Mouse (Mus musculus): Measurements from ENCODE around the gene Sbf2.
"Not testable (repeated sequence)": the region's sequence is repeated elsewhere in the genome, so short reads cannot be mapped to it uniquely, and the experiment has no call there.

Sbf2 gene

DNA sequence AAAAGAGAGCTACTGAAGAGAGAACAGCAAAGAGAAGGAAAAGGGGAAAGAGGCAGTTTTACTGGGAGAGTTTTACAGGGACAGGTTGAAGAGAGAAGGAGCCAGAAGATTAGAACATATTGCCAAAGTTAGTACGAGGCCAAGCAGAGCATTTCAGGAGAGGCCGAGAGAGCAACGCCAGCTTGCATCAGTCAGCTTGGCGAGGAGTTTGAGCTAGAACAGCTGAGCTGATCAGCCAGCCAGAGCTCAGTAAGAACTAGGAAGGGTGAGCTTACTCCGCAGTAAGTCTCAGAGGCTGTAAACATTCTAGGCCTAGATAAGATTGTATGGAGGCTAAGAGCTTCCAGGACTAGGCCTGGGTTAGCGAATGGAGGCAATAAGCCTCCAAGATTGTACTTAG, 222.1 kb downstream of the Sbf2 start:
- DNase-seq (ENCODE audit: low read depth), result no peak

DNA sequence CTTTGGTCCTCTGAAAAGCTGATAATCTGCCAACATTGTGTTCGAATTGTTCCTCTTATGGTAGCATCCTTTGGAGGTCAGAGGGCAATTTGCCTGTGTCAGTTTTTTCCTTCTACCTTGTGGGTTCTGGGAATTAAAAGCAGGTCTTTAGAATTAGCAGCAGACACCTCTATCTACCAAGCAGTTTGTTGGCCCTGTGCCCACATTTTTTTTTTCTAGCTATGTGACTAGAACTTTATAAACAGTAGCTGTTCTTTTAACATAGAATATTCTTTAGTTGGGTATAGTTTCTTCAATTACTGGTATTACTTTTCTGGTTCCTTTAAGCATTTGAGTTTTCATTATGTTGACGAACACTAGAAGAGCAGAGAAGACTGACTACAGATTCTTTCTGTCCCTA, 223.1 kb downstream of the Sbf2 start:
- DNase-seq (ENCODE audit: low read depth), result no peak

DNA sequence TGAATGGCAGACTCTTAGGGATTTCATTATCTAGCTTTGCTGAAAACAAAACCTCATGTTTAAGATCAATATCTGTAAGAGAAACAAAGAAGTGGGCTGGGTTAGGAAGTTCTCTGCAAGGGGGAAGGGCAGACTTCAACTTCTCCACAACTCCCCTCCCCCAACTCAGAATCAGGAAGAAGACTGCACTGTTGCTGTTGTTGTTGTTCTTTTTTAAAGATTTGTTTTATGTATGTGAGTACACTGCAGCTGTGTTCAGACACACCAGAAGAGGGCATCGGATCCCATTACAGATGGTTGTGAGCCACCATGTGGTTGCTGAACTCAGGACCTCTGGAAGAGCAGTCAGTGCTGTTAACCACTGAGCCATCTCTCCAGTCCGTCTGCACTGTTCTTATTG, 225.8 kb downstream of the Sbf2 start:
- not testable (repeated sequence) for DNase-seq (ENCODE audit: low read depth)

DNA sequence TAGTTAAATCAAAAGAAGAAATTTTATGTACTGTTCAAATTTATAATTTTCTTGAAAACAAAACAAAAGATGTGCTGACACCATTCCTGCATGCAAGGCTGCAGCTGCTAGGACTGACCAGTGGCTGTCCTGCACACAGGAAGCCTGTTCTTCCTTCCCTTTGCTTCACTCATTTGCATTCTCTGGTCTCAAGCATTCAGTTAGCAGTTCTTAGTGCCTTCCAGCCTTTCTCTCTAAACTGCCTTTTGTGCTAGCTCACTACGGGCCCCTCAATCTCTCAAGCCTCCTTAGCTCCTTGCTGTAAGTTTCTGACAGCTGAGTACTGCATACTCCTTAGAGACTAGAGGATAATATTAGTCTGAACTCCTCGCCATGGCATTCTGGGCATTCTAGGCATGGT, 227.2 kb downstream of the Sbf2 start:
- no peak for DNase-seq (ENCODE audit: low read depth)

- DNase-seq (ENCODE audit: low read depth), result no peak
Measured at GRCm38 (mm10) chr7:110385482-110385881, 229.2 kb downstream of the Sbf2 start.

DNA sequence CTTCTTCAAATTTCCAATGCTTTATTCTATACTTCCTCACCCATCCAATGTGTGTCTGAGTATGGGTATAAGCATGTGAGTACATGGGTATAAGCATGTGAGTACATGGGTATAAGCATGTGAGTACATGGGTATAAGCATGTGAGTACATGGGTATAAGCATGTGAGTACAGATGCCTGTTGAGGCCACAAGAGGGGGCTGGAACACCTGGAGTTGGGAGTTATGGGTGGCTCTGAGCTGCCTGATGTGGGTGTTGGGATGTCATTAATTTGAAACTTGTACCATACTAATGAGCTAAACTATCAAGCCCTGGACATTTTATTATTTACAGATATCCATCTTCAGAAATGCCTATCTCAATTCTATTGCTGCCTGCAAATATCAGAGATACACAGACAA, 230.4 kb downstream of the Sbf2 start:
- DNase-seq (ENCODE audit: low read depth), result no peak

DNA sequence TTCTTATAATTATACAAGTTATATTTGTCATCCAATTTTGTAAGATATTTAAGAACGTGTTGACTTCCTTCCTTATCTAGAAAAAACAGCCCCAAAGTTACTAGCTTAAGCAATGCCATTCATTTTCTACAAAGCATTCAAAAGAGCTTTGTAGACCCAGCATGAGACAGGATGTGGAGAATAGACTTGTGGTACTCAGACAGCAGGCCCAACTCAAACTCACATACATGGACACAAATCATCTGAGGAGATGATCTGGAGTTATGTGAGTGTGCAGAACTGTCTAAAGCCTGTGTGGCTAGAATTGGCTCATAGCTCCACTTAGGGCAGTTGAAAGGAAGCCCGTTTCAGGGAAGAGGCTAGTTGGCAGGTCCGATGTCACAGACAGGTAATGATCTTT, 233.1 kb downstream of the Sbf2 start:
- DNase-seq (ENCODE audit: low read depth), result no peak

DNA sequence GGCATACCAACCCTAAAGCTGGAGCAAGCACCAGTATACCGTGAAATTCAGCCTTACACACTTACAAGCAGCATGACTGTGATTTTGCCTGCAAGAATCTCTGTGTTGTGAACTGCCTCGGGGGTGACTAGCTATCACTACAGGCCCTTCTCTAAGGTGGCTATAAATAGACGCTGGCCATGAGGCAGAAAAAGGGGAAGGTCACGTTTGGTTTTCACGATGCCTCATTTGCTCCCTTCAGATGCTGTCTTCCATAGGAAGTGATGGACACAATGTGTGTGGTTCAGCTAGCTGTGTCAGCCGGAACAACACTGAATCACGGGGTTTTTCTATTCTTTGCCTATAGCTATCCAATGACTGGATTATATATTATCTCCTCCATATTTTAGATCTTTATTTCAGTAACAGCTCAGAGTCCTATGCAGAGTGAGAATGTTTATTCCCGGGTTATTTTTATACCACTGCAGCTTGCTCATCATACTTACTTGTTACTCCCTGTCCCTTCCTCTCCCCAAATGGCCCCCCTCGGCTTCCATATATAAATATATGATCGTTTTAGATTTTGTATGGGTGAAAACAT, 235.3 kb downstream of the Sbf2 start:
- DNase-seq (ENCODE audit: low read depth), result no peak

- DNase-seq (ENCODE audit: low read depth), result no peak
Measured at GRCm38 (mm10) chr7:110372529-110372928, 242.2 kb downstream of the Sbf2 start.

- DNase-seq (ENCODE audit: low read depth), result no peak
Measured at GRCm38 (mm10) chr7:110362005-110362404, 252.7 kb downstream of the Sbf2 start.

GRCm38 (mm10) chr7:110361516-110361915, 253.2 kb downstream of the Sbf2 start:
- DNase-seq (ENCODE audit: low read depth), result no peak

DNA sequence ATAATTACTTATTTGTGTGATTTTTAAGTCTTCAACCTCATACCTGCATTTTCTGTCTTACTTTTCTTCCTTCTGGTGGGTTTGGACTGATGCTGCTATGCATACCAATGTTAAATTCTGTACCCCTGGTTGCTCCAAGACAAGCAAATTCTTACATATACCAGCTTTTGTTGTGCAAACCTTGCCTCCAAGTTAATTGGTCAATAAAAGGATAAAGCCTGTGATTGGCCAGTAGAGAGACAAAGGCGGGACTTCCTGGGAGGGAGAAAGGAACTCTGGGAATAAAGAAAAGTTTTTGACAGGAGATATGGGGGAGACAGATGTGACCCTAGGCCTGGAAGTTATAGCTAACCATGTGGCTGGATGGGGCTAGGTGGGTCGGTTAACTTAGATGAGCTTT, 255.3 kb downstream of the Sbf2 start:
- no peak for DNase-seq (ENCODE audit: low read depth)

DNA sequence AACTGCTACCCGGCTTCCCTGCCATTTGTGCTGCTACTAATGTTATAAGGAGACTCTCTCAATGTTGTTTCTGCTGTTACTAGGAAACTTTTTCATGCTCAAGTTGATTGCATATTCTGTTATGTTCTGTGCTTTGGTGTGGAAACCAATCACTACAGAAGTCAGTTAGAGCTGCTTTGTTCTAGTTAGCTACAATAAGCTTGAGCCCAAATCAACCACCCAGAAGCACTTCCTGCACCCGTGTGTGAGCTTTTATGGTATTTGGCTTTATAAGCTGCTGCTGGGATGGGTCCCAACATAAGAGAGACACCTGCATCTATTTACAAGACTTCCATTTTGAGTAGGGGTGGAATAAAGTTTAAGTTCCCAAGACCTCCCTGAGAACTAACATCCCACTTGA, 260.8 kb downstream of the Sbf2 start:
- DNase-seq (ENCODE audit: low read depth), result no peak

- DNase-seq (ENCODE audit: low read depth), result no peak
Measured at GRCm38 (mm10) chr7:110347250-110347649, 267.5 kb downstream of the Sbf2 start.

DNA sequence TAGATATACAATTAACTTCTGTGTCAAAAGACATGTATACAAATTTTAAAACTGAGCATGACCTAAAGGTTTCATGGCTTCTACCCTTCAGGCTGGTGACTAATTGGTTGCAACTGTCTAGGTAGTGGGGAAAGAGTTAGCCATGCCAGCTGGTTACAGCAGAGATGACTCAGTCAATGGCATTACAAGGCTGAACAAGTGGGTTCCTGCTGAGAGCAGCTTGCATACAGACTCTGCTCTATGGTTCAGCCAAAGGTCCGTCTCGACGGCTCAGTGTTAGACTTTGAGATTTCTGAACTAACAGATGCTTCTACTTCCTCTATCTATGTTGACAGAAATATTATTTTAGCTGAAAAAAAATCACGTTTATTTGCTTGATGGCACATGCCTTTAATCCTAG, 277.1 kb downstream of the Sbf2 start:
- no peak for DNase-seq (ENCODE audit: low read depth)

- no peak for DNase-seq (ENCODE audit: low read depth)
Measured at GRCm38 (mm10) chr7:110325381-110326110, 289.2 kb downstream of the Sbf2 start.

DNA sequence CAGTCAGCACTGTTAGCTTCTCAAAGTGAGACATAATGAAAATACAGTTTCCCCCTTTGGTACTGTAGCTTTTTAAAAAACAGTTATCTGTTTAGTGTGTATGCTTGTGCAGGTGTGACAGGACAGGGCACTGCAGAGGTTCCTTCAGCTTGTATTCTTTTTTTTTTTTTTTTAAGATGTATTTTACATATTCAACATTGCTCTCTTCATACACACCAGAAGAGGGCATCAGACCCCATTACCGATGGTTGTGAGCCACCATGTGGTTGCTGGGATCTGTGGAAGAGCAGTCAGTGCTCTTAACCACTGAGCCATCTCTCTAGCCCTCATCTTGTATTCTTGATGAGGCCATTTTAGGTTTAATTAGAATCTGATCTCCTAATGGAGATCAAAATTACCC, 289.9 kb downstream of the Sbf2 start:
- no peak for DNase-seq (ENCODE audit: low read depth)

DNA sequence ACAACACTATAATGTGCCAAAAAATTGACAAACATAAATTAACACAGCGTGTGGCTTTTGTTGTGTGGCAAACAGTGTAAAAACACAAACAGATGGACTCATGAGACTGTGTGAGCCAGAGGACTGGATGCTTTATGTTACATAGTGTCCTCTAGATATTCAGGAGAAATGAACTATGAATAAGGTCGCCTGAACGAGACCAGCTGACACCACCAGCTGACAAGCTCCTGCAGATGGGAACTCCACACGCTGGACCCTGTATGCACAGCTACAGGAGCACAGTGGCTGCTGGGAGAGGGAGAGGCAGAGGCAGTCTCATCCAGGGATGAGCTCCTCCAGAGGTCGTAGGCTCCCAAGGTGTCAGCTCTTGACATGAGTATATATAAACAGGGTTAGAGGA, 293.6 kb downstream of the Sbf2 start:
- DNase-seq (ENCODE audit: low read depth), result no peak

- no peak for DNase-seq (ENCODE audit: low read depth)
Measured at GRCm38 (mm10) chr7:110318971-110319519, 295.7 kb downstream of the Sbf2 start.

- no peak for DNase-seq (ENCODE audit: low read depth)
Measured at GRCm38 (mm10) chr7:110317412-110317811, 297.3 kb downstream of the Sbf2 start.

DNA sequence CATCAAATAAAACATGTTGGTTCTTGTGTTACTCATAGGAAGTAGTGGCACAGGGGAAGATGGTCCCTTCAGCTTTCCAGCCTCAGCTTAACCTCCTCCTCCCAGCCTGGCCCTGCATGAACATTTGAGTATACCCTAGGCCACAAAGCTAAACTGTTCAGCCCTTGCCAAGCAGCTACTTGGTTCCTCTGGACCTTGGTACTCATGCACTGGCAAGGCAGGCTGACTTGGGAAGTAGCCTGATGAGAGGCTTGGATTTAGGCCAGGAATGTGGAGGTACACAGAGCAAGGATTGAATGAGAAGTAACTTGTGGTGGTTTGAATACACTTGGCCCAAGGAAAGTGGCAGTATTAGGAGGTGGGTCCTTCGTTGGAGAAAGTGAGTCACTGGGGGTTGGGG, 299.4 kb downstream of the Sbf2 start:
- DNase-seq (ENCODE audit: low read depth), result no peak

DNA sequence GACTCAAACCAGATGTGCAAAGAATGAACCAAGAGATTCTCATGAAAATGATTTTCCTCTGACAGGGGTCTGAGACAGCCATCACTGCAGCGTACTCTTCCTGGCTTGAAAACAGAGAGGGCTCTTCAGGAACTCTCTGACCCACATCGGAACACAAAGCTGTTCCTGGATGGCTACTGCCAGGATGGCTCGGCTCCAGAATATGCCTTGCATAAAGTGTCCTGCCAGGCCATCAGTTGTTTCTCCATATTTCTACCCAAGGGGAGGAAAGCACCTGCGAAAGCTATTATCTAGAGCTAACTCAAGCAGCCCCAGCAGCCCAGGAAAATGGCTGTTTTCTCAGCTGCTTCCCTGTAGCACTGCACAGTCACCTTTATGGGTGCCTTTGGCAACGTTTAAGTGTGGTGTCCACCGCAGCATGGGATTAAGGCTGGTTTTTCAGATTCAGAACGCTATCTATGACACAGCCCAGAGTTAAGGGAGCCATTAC, 300.3 kb downstream of the Sbf2 start:
- DNase-seq (ENCODE audit: low read depth), result no peak

GRCm38 (mm10) chr7:110313392-110314055, 301.2 kb downstream of the Sbf2 start:
- DNase-seq (ENCODE audit: low read depth), result peak; percentile 38
